Mouse (Mus musculus) c-Kit-negative CD71-positive TER-119-positive erythroid progenitor cells, embryonic 14.5 days (primary cell): ENCODE results near the gene Cfap298.

Experiments used
- DNase-seq: peaks from one replicate; pipeline ENCODE4 v3.0.0-alpha.2; 2013; ENCODE audit warnings: low read depth, low spot score

The Cfap298 gene

DNA sequence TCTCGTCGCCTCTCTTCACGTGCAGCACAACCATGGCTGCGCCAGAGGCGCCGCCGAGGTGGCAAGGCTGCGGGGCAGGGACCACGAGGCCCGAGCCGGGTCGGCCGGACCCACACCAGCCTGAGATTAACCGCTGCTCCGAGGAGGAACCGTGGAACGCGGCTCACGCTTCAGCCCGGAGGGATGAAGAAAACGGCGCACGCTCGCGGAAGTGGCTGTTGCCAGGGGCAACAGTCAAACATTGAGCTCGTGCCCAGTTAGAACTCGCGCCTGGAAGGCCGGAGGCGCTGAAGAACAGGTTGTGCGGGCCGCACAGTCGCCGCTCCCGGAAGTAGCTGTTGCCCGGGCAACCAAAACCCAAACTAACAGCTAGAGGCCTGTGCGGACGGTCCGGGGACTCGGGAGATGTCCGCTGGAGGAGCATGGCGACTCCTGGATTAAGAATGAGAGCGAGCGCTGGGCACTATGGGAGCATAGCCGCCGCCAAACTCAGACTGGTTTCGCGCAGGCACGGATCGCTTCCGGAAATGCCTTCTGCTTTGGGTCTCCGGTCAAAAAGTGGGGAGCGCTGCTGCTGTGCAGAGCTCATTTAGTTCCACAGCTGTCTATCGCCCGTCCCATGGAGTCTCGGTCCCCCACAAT, at the start of gene Cfap298:
TSS of gene Cfap298 (minus strand) at position 428 of the 642 bp plus-strand sequence.
- DNase-seq, result peak; percentile 89

DNA sequence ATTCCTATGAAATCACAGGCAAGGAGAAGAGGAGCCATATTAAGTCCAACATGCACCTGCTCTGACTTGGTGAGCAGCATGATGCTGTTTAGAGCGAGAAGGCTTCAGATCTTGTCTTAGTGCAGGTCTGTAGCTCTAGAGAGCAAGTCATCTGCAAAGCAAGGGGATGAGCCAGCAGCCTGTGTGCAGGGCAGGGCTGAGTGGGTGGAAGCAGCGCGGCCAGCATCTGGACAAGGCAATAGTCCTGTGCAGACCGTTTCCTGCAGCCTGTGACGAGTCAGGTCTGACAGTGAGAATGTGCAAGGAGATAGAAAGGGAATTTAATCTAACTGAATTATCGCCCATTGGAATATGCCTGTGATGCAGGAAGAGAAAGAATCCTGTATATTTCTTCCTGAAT, 36.1 kb upstream of the Cfap298 start:
- DNase-seq, result no peak

DNA sequence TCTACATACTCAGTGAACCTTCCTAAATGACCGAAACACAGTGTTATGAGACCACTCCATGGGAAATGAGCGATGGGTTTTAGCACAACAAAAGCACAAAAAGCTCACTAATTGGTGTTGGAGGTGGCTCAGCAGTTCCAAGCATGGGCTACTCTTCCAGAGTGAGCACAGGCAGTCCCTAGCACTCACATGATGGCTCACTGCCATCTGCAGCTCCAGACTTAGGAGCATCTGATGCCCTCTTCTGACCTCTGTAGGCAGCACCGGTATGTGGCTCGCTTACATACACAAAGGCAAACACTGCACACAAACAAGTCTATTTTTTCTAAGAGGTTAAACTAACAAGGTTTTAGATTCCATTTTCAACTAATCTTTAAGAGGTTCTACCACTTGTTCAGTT, 31.3 kb upstream of the Cfap298 start:
- no peak for DNase-seq

DNA sequence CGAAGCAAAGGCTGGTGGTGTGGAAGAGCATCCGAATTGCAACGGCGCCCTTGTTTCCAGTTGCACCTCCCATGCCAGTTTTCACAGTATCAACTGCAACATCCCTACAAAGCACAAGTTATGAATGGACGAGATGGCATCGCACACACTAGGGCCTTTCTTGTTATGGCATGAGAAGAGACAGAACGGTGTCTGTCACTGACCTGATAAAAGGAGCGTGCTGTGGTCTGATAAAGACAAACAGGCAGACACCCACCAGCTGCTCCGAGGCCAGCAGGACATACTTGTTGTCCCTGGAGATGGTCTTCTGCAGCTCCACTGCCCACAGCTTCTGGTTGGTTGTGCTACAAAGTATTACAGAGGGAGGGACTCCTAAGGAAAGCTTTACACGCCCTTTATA, 29.4 kb upstream of the Cfap298 start:
- DNase-seq, result peak; percentile 66

DNA sequence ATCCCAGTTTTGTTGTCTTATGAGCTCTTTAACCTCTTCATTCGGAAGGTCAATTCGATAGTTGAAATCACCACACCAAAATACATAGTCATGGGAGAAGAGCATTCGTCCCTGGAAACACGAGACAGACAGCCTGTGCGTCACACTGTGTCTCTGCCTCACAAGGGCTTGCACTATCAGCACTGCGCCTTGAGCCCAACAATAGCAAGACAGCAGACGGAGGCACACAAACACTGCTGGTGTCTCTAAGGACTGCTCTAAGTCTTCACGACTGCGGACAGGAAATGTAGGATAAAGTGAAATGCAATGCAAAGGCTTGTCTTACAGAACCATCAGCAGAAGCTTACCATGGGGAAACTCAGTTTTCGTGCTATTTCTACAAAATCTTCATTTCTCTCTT, 29.0 kb upstream of the Cfap298 start:
- no peak for DNase-seq

DNA sequence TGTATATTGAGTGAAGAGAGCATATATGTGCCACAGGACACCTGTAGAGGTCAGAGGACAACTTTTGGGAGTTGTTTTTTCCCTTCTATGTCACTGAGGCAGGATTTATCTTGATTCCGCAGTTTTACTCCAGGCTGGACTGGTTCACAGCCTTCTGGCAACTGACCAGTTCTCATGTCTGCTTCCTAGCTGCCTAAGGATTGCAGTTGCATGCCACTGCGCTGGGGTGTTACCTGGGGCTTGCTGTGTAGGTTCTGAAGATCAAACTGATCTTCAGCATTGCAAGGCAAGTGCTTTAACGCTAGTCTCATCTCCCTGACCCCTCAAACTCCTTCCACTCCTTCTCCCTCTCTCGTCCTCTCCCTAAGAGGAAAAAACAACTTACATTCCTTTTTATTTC, 28.3 kb upstream of the Cfap298 start:
- no peak for DNase-seq

DNA sequence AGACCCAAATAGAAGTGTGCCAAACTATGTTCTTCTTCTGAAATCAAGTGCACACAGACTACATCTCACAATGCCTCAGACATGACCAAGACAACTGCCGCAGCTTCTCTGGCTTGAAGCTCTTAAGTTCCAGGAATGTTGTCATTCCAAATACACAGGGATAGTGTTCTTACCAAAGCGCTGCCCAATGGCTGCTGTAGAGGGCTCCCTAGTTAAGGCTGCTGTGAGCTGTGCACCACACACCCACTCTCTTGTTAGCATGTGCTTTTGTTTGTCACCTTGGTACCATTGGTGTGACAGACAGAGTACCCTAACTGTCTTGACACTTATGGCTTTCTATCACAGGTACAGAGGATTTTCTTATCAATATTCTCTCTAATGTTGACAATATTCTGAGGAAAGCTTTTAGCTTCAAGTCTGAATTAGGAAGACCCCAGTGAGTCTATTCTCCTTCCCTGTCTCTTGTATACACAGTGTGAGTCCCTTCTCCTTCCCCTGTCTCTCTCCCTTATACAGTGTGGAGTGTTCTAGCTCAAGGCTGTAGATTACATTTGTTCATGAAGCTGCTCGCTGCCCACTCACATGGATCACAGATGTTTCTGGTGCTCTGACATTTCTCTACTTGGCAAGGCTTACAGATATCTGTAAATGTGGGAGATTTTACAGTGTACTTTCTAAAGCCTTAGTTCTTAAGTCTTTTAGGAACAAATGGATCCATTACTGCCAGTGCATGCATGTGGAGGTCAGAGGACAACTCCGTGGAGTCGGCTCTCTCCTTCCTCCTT, 23.6 kb upstream of the Cfap298 start:
- no peak for DNase-seq

DNA sequence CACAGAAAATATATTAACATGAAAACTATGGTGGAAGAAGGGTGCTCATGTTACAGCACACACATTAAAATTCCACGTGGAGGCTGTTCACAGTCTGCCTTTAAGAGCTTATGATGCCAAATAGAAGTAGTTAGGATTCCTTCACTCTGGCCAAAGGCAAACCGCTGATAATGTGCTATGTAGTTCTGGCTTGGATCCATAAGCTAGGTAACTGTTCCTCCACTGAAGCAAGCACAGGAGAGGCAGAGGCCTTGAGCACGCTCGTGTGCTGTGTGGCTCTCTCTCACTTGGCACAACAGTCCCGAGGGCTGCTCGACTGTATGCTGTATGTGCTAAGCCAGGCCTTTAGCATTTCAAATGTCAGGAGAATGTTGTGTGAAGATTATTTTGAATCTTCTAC, 20.6 kb upstream of the Cfap298 start:
- no peak for DNase-seq

DNA sequence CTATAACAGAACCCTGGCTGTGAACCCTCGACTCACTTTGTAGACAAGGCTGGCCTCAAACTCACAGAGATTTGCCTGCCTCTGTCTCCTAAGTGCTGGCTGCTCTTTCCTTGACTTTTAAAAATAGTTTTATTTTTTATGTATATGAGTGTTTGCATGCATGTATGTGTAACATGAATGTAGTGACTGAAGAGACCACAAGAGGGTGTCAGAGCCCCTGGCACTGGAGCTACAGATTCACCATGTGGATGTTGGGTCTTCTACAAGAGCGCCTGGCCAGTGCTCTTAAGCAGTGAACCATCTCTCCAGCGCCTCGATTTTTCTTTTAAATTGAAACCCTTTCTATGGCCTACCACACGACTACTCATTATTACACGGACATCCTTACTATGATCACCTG, 18.9 kb upstream of the Cfap298 start:
- DNase-seq, result no peak

DNA sequence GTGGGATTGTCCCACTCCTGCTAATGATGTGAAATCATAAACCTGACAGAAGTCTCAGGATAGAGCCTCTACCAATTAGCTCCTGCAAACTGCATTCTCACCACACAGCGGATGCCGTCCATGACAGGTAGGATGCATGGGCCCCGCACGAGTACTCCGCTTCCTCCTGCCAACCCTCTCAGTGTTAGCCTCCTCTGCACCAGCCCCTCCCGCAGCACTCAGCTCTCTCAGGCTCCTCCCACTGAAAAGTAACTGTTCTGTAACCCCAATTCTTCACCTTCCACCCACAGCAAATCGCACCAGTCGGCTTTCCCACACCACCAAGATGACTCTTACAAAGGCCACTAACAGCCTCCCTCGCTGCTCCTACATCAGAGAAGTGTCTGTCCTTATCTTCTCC, 18.2 kb upstream of the Cfap298 start:
- DNase-seq, result no peak

DNA sequence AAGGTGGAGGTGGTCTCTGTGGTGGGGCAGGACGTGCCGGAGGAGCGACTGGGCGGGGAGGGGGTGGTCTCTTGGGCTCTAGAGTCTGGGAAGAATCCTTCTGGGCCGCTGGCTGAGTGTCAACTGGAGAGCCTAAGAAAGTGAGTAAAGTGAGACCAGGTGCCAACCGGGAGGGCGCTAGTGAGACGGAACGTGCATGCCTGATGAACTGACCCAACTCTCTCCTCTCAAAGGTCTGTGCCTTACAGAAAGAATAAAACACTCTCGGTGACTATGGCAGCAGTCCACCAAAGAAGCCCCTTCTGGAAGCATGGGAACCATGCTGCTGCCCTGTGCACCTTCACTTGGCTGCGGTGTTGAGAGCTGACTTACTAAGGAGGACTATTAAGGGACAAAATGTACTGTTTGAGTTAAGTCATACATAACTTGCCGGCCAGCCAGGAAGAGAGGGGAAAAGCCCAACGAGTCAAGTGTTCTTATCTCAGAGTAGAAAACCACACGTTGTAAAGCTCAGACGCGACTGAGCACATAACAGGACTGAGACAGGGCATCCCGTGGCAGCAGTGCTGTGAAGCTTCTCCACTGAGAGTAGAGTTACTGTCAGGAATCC, 15.5 kb upstream of the Cfap298 start:
- DNase-seq, result no peak

DNA sequence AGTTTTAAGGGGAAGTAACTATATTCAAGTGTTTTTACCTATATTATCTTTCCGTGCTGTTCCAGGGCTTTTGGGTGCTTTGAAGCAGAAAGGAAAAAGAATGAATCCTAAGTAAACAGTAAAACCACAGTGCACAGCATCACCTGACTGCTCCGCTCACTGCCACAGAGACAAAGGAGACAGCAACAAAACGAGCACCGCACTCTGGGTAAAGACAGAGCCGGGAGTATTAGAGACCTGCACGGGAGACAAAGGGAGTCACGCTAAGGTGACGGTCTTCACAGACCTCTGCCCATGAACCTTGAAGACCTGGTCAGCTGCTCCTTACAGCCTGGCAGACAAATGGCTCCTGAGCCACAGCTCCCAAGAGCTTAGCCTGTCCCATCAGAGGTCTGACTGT, 12.1 kb upstream of the Cfap298 start:
- DNase-seq, result no peak

DNA sequence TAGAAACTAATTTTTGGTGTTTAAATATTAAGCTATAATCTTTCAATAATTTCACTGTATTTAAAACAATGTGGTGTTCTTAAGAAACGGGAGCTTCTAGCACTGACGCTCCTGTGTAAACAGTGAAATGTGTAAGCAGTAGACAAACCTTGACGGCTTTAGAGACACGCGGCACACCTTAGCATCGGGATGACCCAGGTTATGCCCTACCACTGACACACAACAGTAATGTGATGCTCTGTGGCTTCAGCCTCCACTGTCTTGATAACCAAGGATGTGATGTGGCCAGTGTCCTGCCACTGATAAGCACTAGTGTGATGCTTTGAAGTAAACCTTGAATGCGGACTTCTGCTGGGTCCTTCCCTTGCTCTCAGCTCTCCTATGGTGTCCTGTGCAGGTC, 6.3 kb upstream of the Cfap298 start:
- DNase-seq, result no peak

DNA sequence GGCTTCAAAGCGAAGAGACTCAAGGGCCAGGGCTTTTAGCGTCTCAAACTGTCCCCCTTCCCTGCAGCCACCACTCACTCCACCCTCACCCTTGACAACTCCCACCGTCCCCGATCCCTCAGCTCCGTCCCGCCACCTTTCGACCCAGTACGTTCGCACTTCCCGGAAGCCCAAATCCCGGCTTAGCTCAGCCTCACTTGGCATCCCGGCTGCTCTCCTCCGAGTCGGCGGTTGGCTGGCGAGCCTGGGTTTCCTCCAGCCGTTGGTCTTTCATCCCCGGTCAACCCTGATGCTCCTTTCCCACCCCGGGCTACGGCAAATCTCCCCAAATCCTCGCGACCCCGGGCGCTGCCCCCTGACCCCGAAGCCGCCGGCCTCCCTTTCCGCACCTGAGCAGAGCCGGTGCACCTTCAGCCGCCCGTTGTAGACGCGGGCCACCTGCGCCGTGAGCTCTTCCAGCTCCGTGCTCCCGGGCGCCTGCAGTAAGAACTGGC, 674 bp downstream of the Cfap298 start:
- DNase-seq, result peak; percentile 30

DNA sequence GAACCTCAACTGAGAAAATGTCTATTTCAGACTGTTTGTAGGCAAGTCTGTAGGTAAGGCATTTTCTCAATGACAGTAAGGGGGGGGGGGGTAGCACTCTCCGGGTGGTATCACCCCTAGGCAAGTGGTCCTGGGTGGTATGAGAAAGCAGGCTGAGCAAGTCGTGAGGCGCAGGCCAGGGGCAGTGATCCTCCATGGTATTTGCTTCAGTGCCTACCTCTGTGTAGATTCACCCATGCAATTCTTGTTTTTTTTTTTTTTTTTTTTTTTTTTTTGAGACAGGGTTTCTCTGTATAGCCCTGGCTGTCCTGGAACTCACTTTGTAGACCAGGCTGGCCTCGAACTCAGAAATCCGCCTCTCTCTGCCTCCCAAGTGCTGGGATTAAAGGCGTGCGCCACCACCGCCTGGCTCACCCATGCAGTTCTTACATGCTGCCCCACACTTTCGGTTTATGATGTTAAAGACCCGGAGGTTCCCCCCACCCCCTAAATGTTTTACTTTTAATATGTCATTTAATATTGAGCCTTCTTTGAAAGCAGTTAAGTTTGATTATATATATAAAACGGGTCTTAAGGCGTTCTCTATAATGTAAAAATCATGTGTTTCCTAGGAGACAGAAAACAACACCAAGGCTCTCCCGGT, 1.3 kb downstream of the Cfap298 start:
- DNase-seq, result no peak

DNA sequence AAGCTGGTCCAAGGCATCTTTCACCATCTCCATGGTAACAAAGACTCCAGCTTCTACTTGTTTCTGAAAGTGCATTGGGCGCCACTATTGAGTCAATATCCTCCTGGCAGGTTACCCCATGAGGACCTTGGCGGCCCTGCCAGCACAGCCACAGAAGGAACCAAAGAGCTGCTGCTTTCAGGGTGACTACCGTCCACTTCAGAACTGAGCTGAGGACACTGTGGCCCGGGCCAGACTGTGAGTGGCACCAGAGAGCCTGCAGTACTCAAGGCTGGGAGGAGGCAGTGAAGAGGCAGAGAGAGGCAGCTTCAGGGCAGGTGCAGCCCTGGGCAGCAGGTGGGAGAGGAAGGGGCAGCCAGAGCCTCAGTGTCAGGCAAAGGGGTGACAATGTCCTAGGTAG, 7.5 kb downstream of the Cfap298 start:
- no peak for DNase-seq

DNA sequence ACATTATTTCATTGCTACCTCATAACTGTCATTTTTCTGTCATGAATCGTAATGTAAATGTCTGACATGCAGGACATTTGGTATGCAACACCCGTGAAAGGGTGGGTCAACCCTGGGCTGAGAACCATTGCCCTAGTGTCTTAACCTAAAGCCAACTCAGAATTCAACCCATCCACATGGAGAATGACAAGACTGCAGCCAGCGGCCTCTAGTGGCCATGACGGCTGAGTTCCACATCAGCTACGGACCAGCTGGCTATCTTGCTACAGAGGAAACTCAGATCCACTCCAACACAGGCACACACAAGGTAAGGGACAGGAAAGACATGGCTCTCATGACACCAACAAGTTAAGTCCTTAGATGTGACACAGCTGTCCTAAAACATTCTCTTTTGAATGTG, 9.5 kb downstream of the Cfap298 start:
- no peak for DNase-seq

DNA sequence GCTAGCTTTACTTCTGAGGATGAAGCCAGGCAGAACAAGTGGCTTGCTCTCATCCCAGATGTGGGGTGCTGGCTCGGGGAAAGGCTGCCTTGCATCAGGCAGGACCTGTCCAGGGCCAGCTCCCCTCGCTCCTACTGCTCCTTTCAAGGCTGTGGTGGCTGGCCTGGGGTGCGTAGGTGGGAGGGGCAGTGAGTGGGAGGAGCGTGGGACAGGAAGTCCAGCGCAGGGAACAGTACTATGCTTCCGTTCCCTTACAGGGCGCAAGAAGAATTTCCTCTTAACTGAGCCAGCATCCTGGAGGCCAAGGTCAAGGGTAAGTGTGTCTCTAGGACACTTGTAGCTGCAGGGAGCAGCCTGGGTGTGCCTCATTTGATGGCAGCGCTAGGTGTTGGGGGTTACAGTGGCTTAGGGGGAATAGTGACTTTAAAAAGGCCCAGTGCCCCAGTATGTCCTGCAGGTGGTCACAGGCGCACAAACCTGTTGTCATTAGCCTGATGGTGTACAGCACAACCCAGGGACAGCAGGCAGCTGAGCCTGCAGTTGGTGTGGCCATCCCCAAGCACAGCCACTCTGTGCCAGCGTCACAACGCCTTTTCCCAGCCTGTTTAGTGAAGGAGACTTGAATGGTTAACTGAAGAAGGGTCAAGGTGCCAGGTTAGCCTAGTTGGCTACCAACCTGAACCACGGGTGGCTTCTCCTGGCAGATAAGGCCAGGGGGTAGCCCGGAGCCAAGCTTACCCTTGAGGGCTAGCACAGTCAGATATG, 10.1 kb downstream of the Cfap298 start:
- DNase-seq, result no peak

DNA sequence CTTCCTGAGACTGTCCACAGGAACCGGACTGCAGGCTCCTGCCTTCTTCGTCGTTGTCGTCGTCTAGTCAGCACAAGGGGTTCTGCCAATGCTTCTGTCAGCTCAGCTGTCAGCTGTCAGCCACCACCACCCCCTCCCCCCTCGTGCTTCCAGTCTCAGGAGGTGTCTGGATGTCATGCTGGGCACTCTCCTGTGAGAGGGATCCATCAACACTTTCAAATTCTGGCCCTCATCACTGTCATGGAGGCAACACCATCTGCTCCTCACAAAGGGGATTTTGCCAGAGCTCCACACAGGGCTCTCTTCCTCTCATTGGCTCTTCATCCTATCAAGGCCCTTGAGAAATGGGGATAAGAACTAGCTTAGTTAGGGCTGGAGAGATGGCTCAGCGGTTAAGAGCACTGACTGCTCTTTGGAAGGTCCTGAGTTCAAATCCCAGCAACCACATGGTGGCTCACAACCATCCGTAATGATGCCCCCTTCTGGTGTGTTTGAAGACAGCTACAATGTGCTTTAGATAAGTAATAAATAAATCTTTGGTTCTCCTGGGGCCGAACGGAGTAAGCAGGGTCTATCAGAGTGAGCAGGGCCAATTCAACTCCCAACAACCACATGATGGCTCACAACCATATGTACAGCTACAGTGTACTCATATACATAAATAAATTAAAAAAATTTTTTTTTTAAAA, 13.3 kb downstream of the Cfap298 start:
- DNase-seq, result no peak

DNA sequence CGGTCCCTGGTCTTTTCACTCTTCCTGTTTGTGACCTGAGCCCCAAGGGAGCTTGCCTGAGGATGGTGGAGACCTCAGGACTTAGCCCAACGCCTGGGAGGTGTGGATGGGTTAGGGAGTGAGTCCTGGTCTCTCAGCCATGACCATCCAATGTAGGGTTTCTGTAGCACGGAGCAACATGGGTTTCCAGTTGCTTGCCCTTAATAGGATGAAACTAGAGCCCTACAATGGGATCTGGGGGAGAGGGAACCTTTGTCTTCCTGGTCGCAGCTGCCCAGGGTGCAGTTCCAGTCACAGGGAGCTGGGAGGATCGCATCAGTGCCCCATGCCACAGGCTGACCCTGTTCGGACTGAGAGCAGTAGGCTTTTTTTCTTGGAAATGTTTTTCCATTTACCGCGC, 17.8 kb downstream of the Cfap298 start:
- no peak for DNase-seq

DNA sequence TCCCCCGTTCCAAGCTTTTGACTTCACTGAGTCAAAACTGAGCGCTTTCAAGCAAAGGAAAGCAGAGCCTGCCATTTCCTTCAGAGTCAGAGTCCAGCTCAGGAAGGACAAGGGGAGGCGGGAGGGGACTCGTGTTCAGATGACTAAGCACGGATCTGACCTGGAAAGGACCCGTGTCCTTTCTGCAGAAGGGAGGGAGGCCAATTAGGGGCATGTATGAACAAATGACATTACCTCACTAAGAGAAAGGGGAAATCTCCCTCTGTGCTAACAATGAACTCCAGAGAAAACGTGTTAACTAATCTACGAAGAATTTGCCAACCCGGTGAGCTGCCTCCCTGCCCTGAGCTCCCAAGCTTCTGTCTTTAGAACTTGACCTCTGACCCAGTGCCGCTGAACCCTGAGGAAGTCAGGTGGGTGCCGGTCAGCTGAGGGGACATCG, 18.9 kb downstream of the Cfap298 start:
- no peak for DNase-seq
